Mouse (Mus musculus): ENCODE results near the gene Gm49391.
"Not testable (repeated sequence)": the region's sequence is repeated elsewhere in the genome, so short reads cannot be mapped to it uniquely, and the experiment has no call there.

DNA sequence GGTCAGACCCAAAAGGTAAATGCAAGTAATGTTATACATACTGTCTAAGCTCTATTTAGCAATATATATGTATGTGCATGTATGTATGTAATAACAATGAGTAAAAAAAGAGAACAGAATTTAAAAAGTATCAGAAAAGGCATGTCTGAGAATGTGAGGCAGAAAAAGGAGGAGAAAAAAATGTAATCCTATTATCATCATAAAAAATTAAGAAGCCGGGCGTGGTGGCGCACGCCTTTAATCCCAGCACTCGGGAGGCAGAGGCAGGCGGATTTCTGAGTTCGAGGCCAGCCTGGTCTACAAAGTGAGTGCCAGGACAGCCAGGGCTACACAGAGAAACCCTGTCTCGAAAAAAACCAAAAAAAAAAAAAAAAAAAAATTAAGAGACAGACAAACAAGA is 39.6 kb downstream of the Gm49391 start, which contains the start of gene Gm49392:
- not testable (repeated sequence) for TF ChIP-seq POLR2A (IDR thresholded peaks at IDR 0.05; ENCODE audit: borderline replicate concordance, extremely low read depth, low read depth, low read length); CTCF (IDR thresholded peaks at IDR 0.05; ENCODE audit: insufficient read depth, low read length)
